ENCODE assay signal across 1 mouse cellular context in genomic region chr12:77421667-77422393, GRCm38 (mm10).
TF ChIP-seq lines count a peak whose summit lies in the region.

No protein-coding gene starts in this region.

TF ChIP-seq in MEL, 35 proteins besides CTCF, POLR2A, EP300 and RAD21 (continued from another document):
- TF ChIP-seq CHD1 (IDR thresholded peaks at IDR 0.05; ENCODE audit: low read depth, low read length), result no peak
- TF ChIP-seq USF2 (IDR thresholded peaks at IDR 0.05; ENCODE audit: borderline replicate concordance in 1 of 2, insufficient read depth in 1 of 2, low read depth in 1 of 2, low read length in 2 of 2), result no peak
- TF ChIP-seq MYC (IDR thresholded peaks at IDR 0.05; ENCODE audit: low read depth, low read length), result 0 out of 2 replicates have a peak, but pooled peaks have one; percentile 6
- TF ChIP-seq SIN3A (IDR thresholded peaks at IDR 0.05; ENCODE audit: low read length), result peak; percentile 40; the same call in 1 of the 2 replicates
